Mouse (Mus musculus) bone marrow macrophage, adult 2 months (primary cell): ENCODE measurements around the gene Urgcp. TPM values are rescaled to one million over a fixed set of nuclear protein-coding genes. Genes with fewer than 3 reads are reported as not detected.
A peak's percentile ranks its signal among the peaks of the same experiment; 100 is the strongest.

Experiments
- H3K27ac ChIP-seq: 2 replicates; pipeline ENCODE4 v1.5.1; 2012; ENCODE audit warnings: low read depth, low read length; ENCODE audit not compliant: insufficient read depth
- H3K4me1 ChIP-seq: 2 replicates; pipeline ENCODE4 v1.6.1; 2012; ENCODE audit warnings: low read length; ENCODE audit not compliant: control insufficient read depth, insufficient read depth
- H3K4me3 ChIP-seq: 2 replicates; pipeline ENCODE4 v1.5.1; 2012; ENCODE audit warnings: mild to moderate bottlenecking, low read length, moderate library complexity; ENCODE audit not compliant: insufficient read depth
- CTCF ChIP-seq: IDR thresholded peaks from 2 replicates; pipeline ENCODE4 v1.5.1; 2012; ENCODE audit warnings: low read depth, mild to moderate bottlenecking, low read length, moderate library complexity
- POLR2A ChIP-seq: IDR thresholded peaks from 2 replicates; pipeline ENCODE4 v1.6.1; 2012; ENCODE audit warnings: mild to moderate bottlenecking, low read depth, low read length, borderline replicate concordance
- polyA plus RNA-seq: library from polyadenylated mRNA; stranded (reverse); fragments of >200 nt; gene quantifications from 2 replicates; pipeline ENCODE4 v1.2.4, GENCODE M21; 2012; ENCODE audit not compliant: missing spikeins, insufficient read depth, insufficient read length

Gene Urgcp
- polyA plus RNA-seq, 1 experiment: 17.3 TPM

DNA sequence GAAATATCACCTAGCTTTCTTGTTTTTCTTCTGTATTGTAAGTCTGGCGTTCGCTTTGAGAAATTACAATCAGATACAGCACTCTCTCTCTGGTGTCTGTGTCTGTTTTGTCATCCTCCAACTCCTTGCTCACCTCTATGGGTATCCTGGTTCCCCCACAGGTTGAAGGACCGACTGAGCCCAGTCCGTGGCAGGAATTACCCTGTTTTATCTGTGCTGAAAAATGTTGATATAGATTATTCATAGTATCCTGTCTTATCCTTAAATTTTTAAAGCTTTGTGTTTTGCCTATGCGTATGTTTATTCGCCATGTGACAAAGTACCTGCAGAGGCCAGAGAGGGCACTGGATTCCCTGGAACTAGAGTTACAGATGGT, 59.2 kb downstream of the Urgcp start:
- Histone ChIP-seq H3K4me3 (no peak overlapping the region), H3K4me1 (peaks cover 8% of the 10 kb centered on the region), H3K27ac (no peak overlapping the region)
- TF ChIP-seq CTCF (no peak), POLR2A (no peak)

DNA sequence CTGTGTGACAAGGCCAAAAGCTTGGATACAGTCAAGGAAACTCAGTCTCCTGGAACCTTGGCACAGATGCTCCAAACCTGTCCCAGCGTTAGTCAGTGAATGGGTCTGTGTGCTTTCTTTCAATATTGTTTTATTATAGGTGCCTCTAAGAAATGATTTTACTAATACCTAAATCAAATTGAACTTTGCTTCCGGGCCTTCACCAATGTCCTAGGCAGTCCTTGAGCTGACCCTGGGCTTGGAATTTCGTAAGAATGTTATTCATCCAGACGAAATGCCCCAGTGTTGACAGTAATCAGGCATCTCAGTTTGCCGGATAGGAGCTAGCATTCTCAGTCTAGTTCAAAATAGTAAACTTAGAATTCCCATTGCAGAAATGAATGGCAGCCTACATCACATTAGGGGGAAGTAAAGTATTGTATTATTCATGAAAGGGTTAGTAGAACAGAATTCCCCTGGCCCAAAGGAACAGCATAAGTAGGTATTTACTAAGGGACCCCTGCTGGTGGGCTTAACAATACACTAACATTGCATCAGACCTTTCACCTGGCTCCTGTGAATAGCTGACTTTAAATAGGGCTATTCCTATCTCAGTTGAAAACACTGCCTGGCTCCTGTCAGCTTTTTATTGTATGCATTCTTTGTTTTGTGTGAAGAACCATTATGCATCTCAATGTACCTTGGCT, 59.8 kb downstream of the Urgcp start:
- H3K4me3 ChIP-seq: no peak overlapping the region
- TF ChIP-seq CTCF (no peak), POLR2A (no peak)
- peaks cover 8% of the 10 kb centered on the region for H3K4me1 ChIP-seq
- H3K27ac ChIP-seq: no peak overlapping the region

DNA sequence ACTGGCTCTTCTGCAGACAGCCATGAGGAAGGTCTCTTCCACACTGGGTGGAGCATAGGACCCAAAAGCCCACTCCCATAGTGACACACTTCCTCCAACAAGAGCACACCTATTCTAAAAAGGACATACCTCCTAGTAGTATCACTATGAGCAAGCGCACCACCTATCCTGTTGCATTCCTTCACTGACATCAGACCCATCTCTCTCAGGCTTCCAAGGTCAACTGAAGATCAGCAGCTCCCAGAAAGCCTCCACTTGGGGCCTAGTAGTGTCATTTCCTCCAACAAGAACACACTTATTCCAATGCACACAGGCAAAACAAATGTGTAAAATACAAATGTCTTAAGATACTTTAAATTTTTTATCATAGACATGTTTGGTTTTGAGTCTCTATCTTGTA, 60.4 kb downstream of the Urgcp start:
- H3K4me1 ChIP-seq: peaks cover 8% of the 10 kb centered on the region
- H3K4me3 ChIP-seq: no peak overlapping the region
- H3K27ac ChIP-seq: no peak overlapping the region
- TF ChIP-seq CTCF (no peak), POLR2A (no peak)

GRCm38 (mm10) chr11:5701300-5701699, 60.9 kb downstream of the Urgcp start:
- TF ChIP-seq CTCF (no peak), POLR2A (no peak)
- Histone ChIP-seq H3K4me1 (peaks cover 6% of the 10 kb centered on the region), H3K27ac (no peak overlapping the region), H3K4me3 (no peak overlapping the region)

GRCm38 (mm10) chr11:5700808-5701207, 61.4 kb downstream of the Urgcp start:
- H3K4me1 ChIP-seq: peaks cover 2% of the 10 kb centered on the region
- no peak for TF ChIP-seq CTCF
- TF ChIP-seq POLR2A: no peak
- no peak overlapping the region for H3K4me3 ChIP-seq
- H3K27ac ChIP-seq: no peak overlapping the region

DNA sequence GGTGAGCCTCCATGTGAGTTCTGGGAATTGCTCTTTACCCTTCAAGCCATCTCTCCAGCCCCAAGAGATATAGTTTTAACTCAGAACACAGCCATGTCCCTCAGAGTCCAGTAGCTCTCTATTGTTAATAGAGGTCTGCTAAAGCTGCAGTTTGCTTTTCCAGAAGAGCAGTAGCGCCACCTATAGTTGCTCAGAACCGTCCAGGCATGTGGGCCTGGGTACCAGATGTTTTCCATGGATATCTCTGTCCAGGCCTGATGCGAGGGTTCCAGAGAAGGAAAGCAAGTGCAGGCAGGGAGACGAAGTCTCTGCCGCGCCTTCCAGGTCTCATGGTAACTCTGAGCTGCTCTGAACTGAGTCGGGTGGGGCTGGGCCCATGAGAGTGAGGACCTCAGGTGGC, 70.4 kb downstream of the Urgcp start:
- H3K27ac ChIP-seq: no peak overlapping the region
- TF ChIP-seq POLR2A: no peak
- TF ChIP-seq CTCF: peak; percentile 7; the same call in 1 of the 2 replicates
- no peak overlapping the region for H3K4me3 ChIP-seq
- peaks cover 3% of the 10 kb centered on the region; the same call in 1 of the 2 replicates for H3K4me1 ChIP-seq

- Histone ChIP-seq H3K4me3 (no peak overlapping the region), H3K27ac (no peak overlapping the region), H3K4me1 (peaks cover 11% of the 10 kb centered on the region)
- TF ChIP-seq POLR2A (no peak), CTCF (no peak)
Observed at GRCm38 (mm10) chr11:5684283-5684682, 77.9 kb downstream of the Urgcp start.

DNA sequence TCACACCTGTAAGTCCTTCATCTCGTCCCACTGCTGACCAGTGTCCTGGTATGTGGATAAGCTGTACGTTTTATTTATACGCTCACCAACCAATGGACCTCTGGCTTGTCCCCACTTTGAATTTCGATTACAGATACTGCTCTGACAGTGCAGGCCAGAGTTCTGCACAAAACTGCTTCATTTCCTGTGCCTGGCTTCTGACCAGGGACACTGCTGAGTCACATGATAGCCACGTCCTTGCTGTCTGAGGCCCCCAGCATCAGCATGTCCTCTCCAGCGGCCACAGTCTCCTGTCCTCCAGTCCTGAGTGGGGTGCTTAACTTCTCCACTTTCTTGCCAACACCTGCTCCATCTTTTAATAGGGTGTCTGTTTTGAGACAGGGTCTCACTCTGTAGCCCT, 79.6 kb downstream of the Urgcp start:
- TF ChIP-seq POLR2A (no peak), CTCF (no peak)
- no peak overlapping the region for H3K27ac ChIP-seq
- H3K4me1 ChIP-seq: peaks cover 8% of the 10 kb centered on the region
- no peak overlapping the region for H3K4me3 ChIP-seq

Other genes with a start within 250 kb of the Urgcp start
- gene Xbp1, start 241.7 kb downstream of the Urgcp start, polyA plus RNA-seq: 133 and 140 TPM in 2 replicates
- gene Ccdc117, start 220.2 kb downstream of the Urgcp start, polyA plus RNA-seq: 13.6 and 16.6 TPM in 2 replicates
- gene Ankrd36, start 192.7 kb downstream of the Urgcp start, polyA plus RNA-seq: not detected in 2 replicates
- gene Mrps24, start 46.7 kb downstream of the Urgcp start, polyA plus RNA-seq: 58.6 and 67.8 TPM in 2 replicates
- gene Dbnl, start 26.1 kb upstream of the Urgcp start, polyA plus RNA-seq: 59.1 and 61.9 TPM in 2 replicates
- not detected in 2 replicates for gene Pgam2, start 41.4 kb upstream of the Urgcp start, polyA plus RNA-seq
- 11.4 and 14.4 TPM in 2 replicates for gene Polm, start 75.6 kb upstream of the Urgcp start, polyA plus RNA-seq
- 2.8 and 4.8 TPM in 2 replicates for gene Aebp1, start 99.6 kb upstream of the Urgcp start, polyA plus RNA-seq
- 13.5 and 13.8 TPM in 2 replicates for gene Pold2, start 115.9 kb upstream of the Urgcp start, polyA plus RNA-seq
- gene Myl7, start 136.4 kb upstream of the Urgcp start, polyA plus RNA-seq: not detected in 2 replicates
- not detected in 2 replicates for gene Gck, start 187.7 kb upstream of the Urgcp start, polyA plus RNA-seq
- gene Ykt6, start 193.3 kb upstream of the Urgcp start, polyA plus RNA-seq: 48.1 and 50.0 TPM in 2 replicates